Mouse (Mus musculus) embryonic facial prominence, embryonic 15.5 days (tissue): ENCODE results near the gene Lcn2. TPM values are rescaled to one million over a fixed set of nuclear protein-coding genes. Genes with fewer than 3 reads are reported as not detected.

ENCODE experiments used
- ATAC-seq: fragments of 200-750 bp; cut with Nextera tagmentation; 2 replicates; pipeline ENCODE4 v1.8.0; 2017; ENCODE audit warnings: low read depth, moderate TSS enrichment; ENCODE audit not compliant: insufficient number of reproducible peaks, low FRiP score, low TSS enrichment
- H3K27ac ChIP-seq: fragments of 300-500 bp; sonication (generic); replicated peaks from 2 replicates; pipeline ENCODE4 v1.5.1; 2015; ENCODE audit warnings: mild to moderate bottlenecking, inconsistent platforms
- H3K27me3 ChIP-seq: fragments of 300-500 bp; sonication (generic); 2 replicates; pipeline ENCODE4 v1.6.1; 2015; ENCODE audit warnings: inconsistent platforms
- H3K36me3 ChIP-seq: fragments of 300-500 bp; sonication (generic); 2 replicates; pipeline ENCODE4 v1.6.1; 2015; ENCODE audit warnings: mild to moderate bottlenecking, inconsistent platforms
- H3K4me1 ChIP-seq: fragments of 300-500 bp; sonication (generic); 2 replicates; pipeline ENCODE4 v1.6.1; 2015; ENCODE audit warnings: inconsistent platforms
- H3K4me2 ChIP-seq: fragments of 300-500 bp; sonication (generic); replicated peaks from 2 replicates; pipeline ENCODE4 v1.6.1; 2015; ENCODE audit warnings: mild to moderate bottlenecking, inconsistent platforms
- H3K4me3 ChIP-seq: fragments of 300-500 bp; sonication (generic); replicated peaks from 2 replicates; pipeline ENCODE4 v1.5.1; 2015; ENCODE audit warnings: mild to moderate bottlenecking, inconsistent platforms
- H3K9ac ChIP-seq: fragments of 300-500 bp; sonication (generic); 2 replicates; pipeline ENCODE4 v1.6.1; 2015; ENCODE audit warnings: inconsistent platforms
- H3K9me3 ChIP-seq: fragments of 300-500 bp; sonication (generic); replicated peaks from 2 replicates; pipeline ENCODE4 v1.6.1; 2016; ENCODE audit warnings: inconsistent platforms
- WGBS: fragments of 180-500 bp; shearing (Covaris S2); methylation state at CpG from one replicate; pipeline ENCODE4 v1.1.7; 2015; 5-methylcytosine and 5-hydroxymethylcytosine counted together
- polyA plus RNA-seq: library from polyadenylated mRNA; unstranded; fragments of >200 nt; fragmentation: Nextera tagmentation; extraction: Ambion mirVana; gene quantifications from 2 replicates; pipeline ENCODE4 v1.2.1, GENCODE M21; 2015

The Lcn2 gene
- polyA plus RNA-seq, 1 experiment from 2014 or later: 6.5 TPM

GRCm38 (mm10) chr2:32351471-32351961 is 36.5 kb downstream of the Lcn2 start:
- 0 out of 2 replicates have a peak overlapping the region, but pooled peaks have one; percentile 80 for H3K9ac ChIP-seq
- H3K36me3 ChIP-seq: peaks cover 4% of the 10 kb centered on the region; the same call in 1 of the 2 replicates
- ATAC-seq: no peak
- peak overlapping the region; percentile 90 for H3K27ac ChIP-seq
- no peaks in the 10 kb centered on the region for H3K9me3 ChIP-seq
- H3K27me3 ChIP-seq: no peaks in the 10 kb centered on the region
- H3K4me3 ChIP-seq: peak overlapping the region; percentile 80
- 45% methylated on average over 9 of the region's 9 CpGs for WGBS
- H3K4me2 ChIP-seq: peak overlapping the region; percentile 84
- peaks cover 47% of the 10 kb centered on the region for H3K4me1 ChIP-seq

GRCm38 (mm10) chr2:32350471-32351051 is 37.5 kb downstream of the Lcn2 start:
- Histone ChIP-seq H3K27ac (0 out of 2 replicates have a peak overlapping the region, but pooled peaks have one; percentile 8), H3K4me1 (peaks cover 47% of the 10 kb centered on the region), H3K9me3 (no peaks in the 10 kb centered on the region), H3K4me3 (no peak overlapping the region), H3K27me3 (no peaks in the 10 kb centered on the region), H3K36me3 (peaks cover 4% of the 10 kb centered on the region; the same call in 1 of the 2 replicates), H3K4me2 (peak overlapping the region; percentile 84), H3K9ac (no peak overlapping the region)
- WGBS: 47% methylated on average over 13 of the region's 13 CpGs
- no peak for ATAC-seq

GRCm38 (mm10) chr2:32349625-32350255 is 38.3 kb downstream of the Lcn2 start:
- Histone ChIP-seq H3K4me2 (no peak overlapping the region), H3K27ac (no peak overlapping the region), H3K4me1 (peaks cover 50% of the 10 kb centered on the region), H3K9me3 (no peaks in the 10 kb centered on the region), H3K4me3 (no peak overlapping the region), H3K27me3 (no peaks in the 10 kb centered on the region), H3K9ac (no peak overlapping the region), H3K36me3 (peaks cover 4% of the 10 kb centered on the region; the same call in 1 of the 2 replicates)
- ATAC-seq: no peak
- 43% methylated on average over 8 of the region's 8 CpGs for WGBS

- no peaks in the 10 kb centered on the region for H3K9me3 ChIP-seq
Measured at GRCm38 (mm10) chr2:32348311-32348710, 39.7 kb downstream of the Lcn2 start.

GRCm38 (mm10) chr2:32347019-32347418 is 41.0 kb downstream of the Lcn2 start:
- Histone ChIP-seq H3K4me2 (no peak overlapping the region), H3K36me3 (peaks cover 11% of the 10 kb centered on the region), H3K4me1 (peaks cover 61% of the 10 kb centered on the region), H3K4me3 (no peak overlapping the region), H3K27ac (no peak overlapping the region), H3K27me3 (no peaks in the 10 kb centered on the region), H3K9me3 (no peaks in the 10 kb centered on the region), H3K9ac (no peak overlapping the region)
- WGBS: 79% methylated on average over 6 of the region's 6 CpGs
- ATAC-seq: no peak

More at GRCm38 (mm10) chr2:32348311-32348710, 39.7 kb downstream of the Lcn2 start:
- Histone ChIP-seq H3K4me3 (no peak overlapping the region), H3K9ac (no peak overlapping the region), H3K36me3 (peaks cover 11% of the 10 kb centered on the region), H3K27ac (no peak overlapping the region), H3K4me2 (no peak overlapping the region), H3K27me3 (no peaks in the 10 kb centered on the region), H3K4me1 (peaks cover 58% of the 10 kb centered on the region)
- WGBS: 82% methylated on average over 11 of the region's 11 CpGs
- no peak for ATAC-seq

GRCm38 (mm10) chr2:32344598-32345321 is 43.3 kb downstream of the Lcn2 start:
- Histone ChIP-seq H3K27me3 (no peaks in the 10 kb centered on the region), H3K4me3 (no peak overlapping the region), H3K9me3 (no peaks in the 10 kb centered on the region), H3K36me3 (peaks cover 13% of the 10 kb centered on the region), H3K27ac (no peak overlapping the region), H3K9ac (no peak overlapping the region), H3K4me2 (no peak overlapping the region), H3K4me1 (peaks cover 44% of the 10 kb centered on the region)
- ATAC-seq: no peak
- 67% methylated on average over 14 of the region's 14 CpGs for WGBS

- 79% methylated on average over 10 of the region's 10 CpGs for WGBS
- peaks cover 20% of the 10 kb centered on the region for H3K36me3 ChIP-seq
- no peak overlapping the region for H3K4me2 ChIP-seq
Measured at GRCm38 (mm10) chr2:32344056-32344455, 44.0 kb downstream of the Lcn2 start.

GRCm38 (mm10) chr2:32343351-32343671 is 44.7 kb downstream of the Lcn2 start:
- H3K36me3 ChIP-seq: peaks cover 20% of the 10 kb centered on the region
- H3K9ac ChIP-seq: no peak overlapping the region
- 95% methylated on average over 2 of the region's 2 CpGs for WGBS
- peak overlapping the region; percentile 77 for H3K27ac ChIP-seq
- peaks cover 33% of the 10 kb centered on the region for H3K4me1 ChIP-seq
- no peaks in the 10 kb centered on the region for H3K9me3 ChIP-seq
- H3K4me2 ChIP-seq: no peak overlapping the region
- no peak overlapping the region for H3K4me3 ChIP-seq
- no peaks in the 10 kb centered on the region for H3K27me3 ChIP-seq
- ATAC-seq: no peak

More at GRCm38 (mm10) chr2:32344056-32344455, 44.0 kb downstream of the Lcn2 start:
- no peak for ATAC-seq
- Histone ChIP-seq H3K4me1 (peaks cover 38% of the 10 kb centered on the region), H3K27me3 (no peaks in the 10 kb centered on the region), H3K9me3 (no peaks in the 10 kb centered on the region), H3K9ac (no peak overlapping the region), H3K27ac (0 out of 2 replicates have a peak overlapping the region, but pooled peaks have one; percentile 39), H3K4me3 (no peak overlapping the region)

- WGBS: 54% methylated on average over 6 of the region's 6 CpGs
- no peak overlapping the region for H3K9ac ChIP-seq
- H3K4me3 ChIP-seq: no peak overlapping the region
- no peaks in the 10 kb centered on the region for H3K9me3 ChIP-seq
- ATAC-seq: peak; percentile 85
- H3K36me3 ChIP-seq: peaks cover 26% of the 10 kb centered on the region
- H3K27ac ChIP-seq: peak overlapping the region; percentile 77
- H3K4me1 ChIP-seq: peaks cover 33% of the 10 kb centered on the region
- H3K4me2 ChIP-seq: no peak overlapping the region
- no peaks in the 10 kb centered on the region for H3K27me3 ChIP-seq
Measured at GRCm38 (mm10) chr2:32342539-32343350, 45.3 kb downstream of the Lcn2 start.

- H3K9ac ChIP-seq: no peak overlapping the region
- no peaks in the 10 kb centered on the region for H3K9me3 ChIP-seq
- no peak for ATAC-seq
- 86% methylated on average over 4 of the region's 4 CpGs for WGBS
- H3K27me3 ChIP-seq: no peaks in the 10 kb centered on the region
- H3K4me1 ChIP-seq: peaks cover 33% of the 10 kb centered on the region
- peaks cover 33% of the 10 kb centered on the region for H3K36me3 ChIP-seq
- no peak overlapping the region for H3K4me3 ChIP-seq
- peak overlapping the region; percentile 77 for H3K27ac ChIP-seq
- no peak overlapping the region for H3K4me2 ChIP-seq
Measured at GRCm38 (mm10) chr2:32342039-32342438, 46.0 kb downstream of the Lcn2 start.

GRCm38 (mm10) chr2:32341634-32341939 is 46.5 kb downstream of the Lcn2 start:
- H3K9ac ChIP-seq: no peak overlapping the region
- no peak for ATAC-seq
- 87% methylated on average over 4 of the region's 4 CpGs for WGBS
- peaks cover 38% of the 10 kb centered on the region for H3K36me3 ChIP-seq
- H3K4me3 ChIP-seq: no peak overlapping the region
- H3K9me3 ChIP-seq: no peaks in the 10 kb centered on the region
- no peak overlapping the region for H3K4me2 ChIP-seq
- H3K27me3 ChIP-seq: no peaks in the 10 kb centered on the region
- peaks cover 33% of the 10 kb centered on the region for H3K4me1 ChIP-seq
- H3K27ac ChIP-seq: peak overlapping the region; percentile 55; the same call in 1 of the 2 replicates
